Mouse (Mus musculus): Measurements from ENCODE around the gene Scaper. TPM values are rescaled to one million over a fixed set of nuclear protein-coding genes. Genes with fewer than 3 reads are reported as not detected.

Scaper gene
- 10 to 100 TPM; 17.1 to 17.5 TPM for total RNA-seq (2021)
- 5.1 and 7.1 TPM in 2 replicates for polyA plus RNA-seq (2012; rRNA removed)
- long read RNA-seq, full-length matches to known transcripts = 7 of 13 reads
- long read RNA-seq, partial matches to known transcripts = 4 of 13 reads
- long read RNA-seq, other reads (novel, unspliced or antisense) = 2 of 13 reads

GRCm38 (mm10) chr9:55937664-55938617, at the start of gene Scaper:
Scaper (minus strand) TSS chr9:55938119.
- peak; percentile 90 to 93 for DNase-seq
- peak within 1 kb of the TSS; percentile 87 for H3K27ac ChIP-seq
- H3K9ac ChIP-seq (ENCODE audit: low read depth, low read length) = peak within 1 kb of the TSS; percentile 98
- intact Hi-C loops (cut with DNase I) = no loop called here
- TF ChIP-seq POLR2A (IDR thresholded peaks at IDR 0.05; ENCODE audit: insufficient read depth, low read depth, low read length) (peak; percentile 81), EP300 (IDR thresholded peaks at IDR 0.05; ENCODE audit: insufficient read depth, low read depth, low read length) (0 out of 2 replicates have a peak, but pooled peaks have one; percentile 23), CTCF (IDR thresholded peaks at IDR 0.05) (peak; percentile 62)
- WGBS = under 1% methylated on average over 60 of the region's 60 CpGs
- H3K27me3 ChIP-seq (ENCODE audit: control insufficient read depth, insufficient read depth, low read length) = no peaks in the 10 kb centered on the region
- peak within 1 kb of the TSS; percentile 96 for H3K4me3 ChIP-seq
- H3K36me3 ChIP-seq (ENCODE audit: control insufficient read depth, insufficient read depth, low read length) = no peaks in the 10 kb centered on the region
- no peaks in the 10 kb centered on the region; the same call in 1 of the 2 replicates for H3K79me2 ChIP-seq (replicated peaks; ENCODE audit: control insufficient read depth, insufficient read depth, low read length)
- H3K4me1 ChIP-seq (ENCODE audit: control insufficient read depth, insufficient read depth, low read length) = peaks cover 1% of the 10 kb centered on the region; the same call in 1 of the 2 replicates

- H3K4me1 ChIP-seq (ENCODE audit: control insufficient read depth, insufficient read depth, low read length) = no peaks in the 10 kb centered on the region
- H3K9ac ChIP-seq (ENCODE audit: low read depth, low read length) = no peak overlapping the region
- TF ChIP-seq CTCF (IDR thresholded peaks at IDR 0.05) (peak; percentile 69), EP300 (IDR thresholded peaks at IDR 0.05; ENCODE audit: insufficient read depth, low read depth, low read length) (no peak)
- H3K27ac ChIP-seq = no peak overlapping the region
- H3K4me3 ChIP-seq = no peak overlapping the region
- peak; percentile 9 to 25 for DNase-seq
- H3K27me3 ChIP-seq (ENCODE audit: control insufficient read depth, insufficient read depth, low read length) = no peaks in the 10 kb centered on the region
- intact Hi-C loops (cut with DNase I) = no loop called here
- no peaks in the 10 kb centered on the region for H3K79me2 ChIP-seq (replicated peaks; ENCODE audit: control insufficient read depth, insufficient read depth, low read length)
- no peaks in the 10 kb centered on the region for H3K36me3 ChIP-seq (ENCODE audit: control insufficient read depth, insufficient read depth, low read length)
- WGBS = 10% methylated on average over 1 of the region's 1 CpGs
Observed at GRCm38 (mm10) chr9:55946819-55947218, 8.9 kb upstream of the Scaper start.

GRCm38 (mm10) chr9:55941356-55941755, 3.4 kb upstream of the Scaper start:
- Histone ChIP-seq H3K4me1 (ENCODE audit: control insufficient read depth, insufficient read depth, low read length) (peaks cover 1% of the 10 kb centered on the region; the same call in 1 of the 2 replicates), H3K4me3 (no peak overlapping the region), H3K27ac (no peak overlapping the region), H3K79me2 (replicated peaks; ENCODE audit: control insufficient read depth, insufficient read depth, low read length) (no peaks in the 10 kb centered on the region), H3K27me3 (ENCODE audit: control insufficient read depth, insufficient read depth, low read length) (no peaks in the 10 kb centered on the region), H3K9ac (ENCODE audit: low read depth, low read length) (no peak overlapping the region), H3K36me3 (ENCODE audit: control insufficient read depth, insufficient read depth, low read length) (no peaks in the 10 kb centered on the region)
- DNase-seq = no peak
- TF ChIP-seq POLR2A (IDR thresholded peaks at IDR 0.05; ENCODE audit: insufficient read depth, low read depth, low read length) (no peak), EP300 (IDR thresholded peaks at IDR 0.05; ENCODE audit: insufficient read depth, low read depth, low read length) (no peak), CTCF (IDR thresholded peaks at IDR 0.05) (no peak)
- intact Hi-C loops (cut with DNase I) = no loop called here

- peak overlapping the region; percentile 96 for H3K4me3 ChIP-seq
- no peak for TF ChIP-seq CTCF (IDR thresholded peaks at IDR 0.05)
- no peak for TF ChIP-seq POLR2A (IDR thresholded peaks at IDR 0.05; ENCODE audit: insufficient read depth, low read depth, low read length)
- no peak for TF ChIP-seq EP300 (IDR thresholded peaks at IDR 0.05; ENCODE audit: insufficient read depth, low read depth, low read length)
- H3K27me3 ChIP-seq (ENCODE audit: control insufficient read depth, insufficient read depth, low read length) = no peaks in the 10 kb centered on the region
- no peak overlapping the region; the same call in 1 of the 2 replicates for H3K9ac ChIP-seq (ENCODE audit: low read depth, low read length)
- 41% methylated on average over 6 of the region's 6 CpGs for WGBS
- intact Hi-C loops (cut with DNase I) = no loop called here
- H3K27ac ChIP-seq = peak overlapping the region; percentile 87
- no peaks in the 10 kb centered on the region for H3K79me2 ChIP-seq (replicated peaks; ENCODE audit: control insufficient read depth, insufficient read depth, low read length)
- DNase-seq = no peak
- H3K4me1 ChIP-seq (ENCODE audit: control insufficient read depth, insufficient read depth, low read length) = peaks cover 1% of the 10 kb centered on the region; the same call in 1 of the 2 replicates
- no peaks in the 10 kb centered on the region for H3K36me3 ChIP-seq (ENCODE audit: control insufficient read depth, insufficient read depth, low read length)
Observed at GRCm38 (mm10) chr9:55938618-55938985, 683 bp upstream of the Scaper start.

GRCm38 (mm10) chr9:55937224-55937663, 675 bp downstream of the Scaper start:
- Histone ChIP-seq H3K4me1 (ENCODE audit: control insufficient read depth, insufficient read depth, low read length) (peaks cover 1% of the 10 kb centered on the region; the same call in 1 of the 2 replicates), H3K9ac (ENCODE audit: low read depth, low read length) (peak overlapping the region; percentile 98), H3K36me3 (ENCODE audit: control insufficient read depth, insufficient read depth, low read length) (no peaks in the 10 kb centered on the region), H3K27me3 (ENCODE audit: control insufficient read depth, insufficient read depth, low read length) (no peaks in the 10 kb centered on the region), H3K27ac (peak overlapping the region; percentile 87; the same call in 1 of the 2 replicates), H3K79me2 (replicated peaks; ENCODE audit: control insufficient read depth, insufficient read depth, low read length) (no peaks in the 10 kb centered on the region; the same call in 1 of the 2 replicates), H3K4me3 (peak overlapping the region; percentile 96)
- intact Hi-C loops (cut with DNase I) = no loop called here
- TF ChIP-seq CTCF (IDR thresholded peaks at IDR 0.05) (no peak), POLR2A (IDR thresholded peaks at IDR 0.05; ENCODE audit: insufficient read depth, low read depth, low read length) (no peak), EP300 (IDR thresholded peaks at IDR 0.05; ENCODE audit: insufficient read depth, low read depth, low read length) (no peak)
- 35% methylated on average over 5 of the region's 5 CpGs for WGBS
- peak in 1 of 2 experiments; percentile 22 for DNase-seq

All from heart, adult 2 months (tissue).